Mouse (Mus musculus): ENCODE results near the gene Scfd1.

GRCm38 (mm10) chr12:51481246-51481645, 103.9 kb downstream of the Scfd1 start:
- TF ChIP-seq CTCF (IDR thresholded peaks at IDR 0.05; ENCODE audit: control insufficient read depth, insufficient read depth, low read length) (no peak), POLR2A (IDR thresholded peaks at IDR 0.05; ENCODE audit: borderline replicate concordance, control insufficient read depth, low read depth, low read length) (no peak)
